Mouse (Mus musculus) c-Kit-positive CD71-positive TER-119-negative erythroid progenitor cells, embryonic 14.5 days (primary cell): ENCODE data around the gene Epb41l1.
"Not testable (repeated sequence)": the region's sequence is repeated elsewhere in the genome, so short reads cannot be mapped to it uniquely, and the experiment has no call there.

Source experiments
- DNase-seq: peaks from one replicate; pipeline ENCODE4 v3.0.0-alpha.2; 2013; ENCODE audit warnings: low read depth

Gene Epb41l1

DNA sequence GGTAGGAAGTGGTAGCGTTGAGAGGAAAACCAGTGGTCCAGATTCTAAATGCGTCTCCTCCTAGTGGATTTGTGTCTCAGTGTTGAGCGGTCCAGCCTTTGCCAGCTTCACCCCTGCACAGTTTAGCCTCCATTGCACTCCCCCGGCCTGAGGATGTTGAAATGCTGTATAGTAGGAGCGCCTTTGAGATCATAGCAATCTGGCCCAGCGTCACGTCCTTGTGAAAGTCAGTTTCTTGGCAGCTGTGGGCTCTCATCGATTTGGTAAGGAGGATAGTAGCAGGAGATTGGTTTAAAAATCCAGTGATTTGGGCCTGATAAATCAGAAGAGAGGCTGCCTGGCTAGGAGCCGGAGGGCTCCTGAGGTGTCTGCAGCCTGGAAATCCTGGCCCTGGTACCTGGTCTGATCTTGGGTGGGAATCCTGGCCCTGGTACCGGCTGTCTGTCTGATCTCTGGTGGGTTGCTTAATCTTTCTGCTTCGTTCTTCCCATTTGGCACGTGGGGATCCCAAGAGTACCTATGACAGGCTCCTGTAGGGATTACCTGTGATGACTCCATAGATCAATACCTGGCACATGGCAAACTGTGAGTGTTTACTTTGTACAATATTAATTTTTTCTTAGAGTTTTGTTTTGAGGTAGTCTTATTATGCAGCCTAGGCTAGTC, 65.5 kb downstream of the Epb41l1 start:
- DNase-seq = no peak

DNA sequence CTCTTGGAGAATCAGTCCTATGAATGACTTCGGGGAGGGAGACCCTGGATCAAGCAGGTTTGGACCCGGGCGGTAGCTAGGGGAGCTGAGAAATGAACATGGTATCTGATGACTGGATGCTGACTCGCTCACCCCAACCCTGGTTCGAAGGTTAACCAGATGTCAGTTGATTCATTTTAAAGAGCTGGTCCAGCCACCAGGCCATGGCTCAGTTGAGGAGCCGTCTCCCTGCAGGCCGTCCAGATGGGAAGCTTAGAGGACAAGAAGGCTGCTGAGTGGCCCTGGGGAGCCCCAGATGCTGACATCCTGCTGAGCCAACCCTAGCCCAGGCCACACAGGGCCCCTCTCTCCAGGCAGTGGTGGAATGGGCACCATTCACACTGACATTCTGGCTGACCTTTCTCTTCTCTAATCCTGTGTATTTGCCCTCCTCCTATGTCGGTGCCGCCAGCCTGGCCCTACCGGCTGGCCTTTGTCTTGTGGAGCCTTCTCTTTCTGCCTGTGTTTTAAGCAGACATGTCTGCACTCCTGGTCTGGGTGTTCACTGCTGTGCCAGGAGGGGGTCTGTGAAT, 67.0 kb downstream of the Epb41l1 start:
- no peak for DNase-seq

DNA sequence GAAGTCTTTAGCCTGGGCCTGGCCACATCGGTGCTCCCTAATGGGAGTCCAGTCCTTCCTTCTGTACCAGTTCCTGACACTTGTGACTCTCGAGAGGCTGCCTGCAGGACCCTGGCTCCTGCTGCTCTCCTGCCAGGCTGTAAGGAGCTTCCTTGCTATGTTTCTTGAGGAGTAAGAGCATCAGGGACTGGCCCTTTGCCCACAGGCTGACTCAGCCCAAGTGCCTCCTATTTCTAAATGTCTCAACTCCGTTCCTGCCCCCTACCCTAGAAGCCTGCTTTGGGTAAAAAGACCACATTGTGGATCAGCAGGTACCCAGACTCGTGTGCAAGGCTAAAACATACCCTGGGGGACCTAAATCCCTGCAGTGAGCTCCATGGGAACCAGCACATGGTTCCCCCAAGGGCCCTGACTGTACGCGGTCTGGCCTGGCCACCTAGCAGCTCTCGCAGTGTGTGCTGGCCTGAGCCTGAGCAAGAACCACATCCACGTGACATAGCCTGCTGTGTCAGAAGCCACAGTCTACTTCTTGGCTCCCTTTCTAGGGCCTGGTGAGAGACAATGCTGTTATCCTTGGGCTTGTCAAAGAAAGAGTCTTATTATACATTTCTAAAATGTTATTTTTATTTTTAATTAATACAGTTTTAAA, 67.6 kb downstream of the Epb41l1 start:
- no peak for DNase-seq

DNA sequence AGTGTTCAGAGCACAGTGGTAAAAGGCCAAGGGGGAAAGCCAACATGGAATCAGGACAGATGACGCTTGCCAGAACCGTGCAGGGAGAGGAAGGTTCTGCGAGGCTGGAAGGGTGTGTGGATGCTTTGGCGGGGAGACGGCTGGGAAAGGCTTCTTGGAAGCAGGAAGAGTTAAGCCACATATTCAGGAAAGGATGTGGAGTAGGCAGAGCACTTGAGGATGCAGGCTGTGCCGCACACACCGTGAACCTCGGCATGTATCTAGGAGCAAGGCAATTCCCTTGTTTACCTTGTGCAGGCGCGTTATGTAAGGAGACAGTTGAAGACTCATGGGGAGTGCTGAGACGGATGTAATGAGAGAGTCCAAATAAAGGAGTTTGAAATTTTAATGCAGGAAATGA, 69.5 kb downstream of the Epb41l1 start:
- DNase-seq = no peak

DNA sequence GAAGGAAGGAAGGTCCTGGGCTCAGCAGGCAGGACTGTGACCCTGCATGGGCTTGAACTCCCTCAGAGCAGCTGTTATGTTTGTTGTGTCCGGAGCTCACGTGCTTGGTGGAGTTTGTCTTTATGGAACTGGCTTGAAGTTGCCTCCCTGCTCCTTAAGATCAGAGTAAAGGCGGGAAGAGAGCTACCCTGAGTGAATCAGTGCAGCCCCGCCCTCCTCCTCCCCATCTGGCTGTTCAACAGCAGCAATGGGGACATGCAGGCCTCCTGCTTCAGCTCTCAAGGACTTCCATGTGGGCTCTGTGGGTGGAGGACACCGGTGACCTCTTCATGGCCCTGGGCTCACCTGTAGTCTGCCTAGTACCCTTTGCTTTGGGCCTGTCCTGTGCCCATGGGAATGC, 71.1 kb downstream of the Epb41l1 start:
- no peak for DNase-seq

DNA sequence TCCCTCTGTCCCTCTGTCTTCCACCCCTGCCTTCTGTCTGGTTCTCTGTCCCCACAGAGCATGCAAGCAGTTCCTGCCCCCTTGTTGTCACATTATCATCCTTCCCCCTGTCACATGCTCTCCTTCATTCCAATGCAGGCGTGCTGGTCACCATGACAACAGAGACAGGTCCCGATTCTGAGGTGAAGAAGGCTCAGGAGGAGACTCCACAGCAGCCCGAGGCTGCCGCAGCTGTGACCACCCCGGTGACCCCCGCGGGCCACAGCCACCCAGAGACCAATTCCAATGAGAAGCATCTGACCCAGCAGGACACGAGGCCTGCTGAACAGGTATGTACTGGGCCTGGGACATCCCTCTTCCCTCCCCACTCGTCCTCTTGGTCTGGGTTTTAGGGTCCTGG, 73.1 kb downstream of the Epb41l1 start:
- no peak for DNase-seq

DNA sequence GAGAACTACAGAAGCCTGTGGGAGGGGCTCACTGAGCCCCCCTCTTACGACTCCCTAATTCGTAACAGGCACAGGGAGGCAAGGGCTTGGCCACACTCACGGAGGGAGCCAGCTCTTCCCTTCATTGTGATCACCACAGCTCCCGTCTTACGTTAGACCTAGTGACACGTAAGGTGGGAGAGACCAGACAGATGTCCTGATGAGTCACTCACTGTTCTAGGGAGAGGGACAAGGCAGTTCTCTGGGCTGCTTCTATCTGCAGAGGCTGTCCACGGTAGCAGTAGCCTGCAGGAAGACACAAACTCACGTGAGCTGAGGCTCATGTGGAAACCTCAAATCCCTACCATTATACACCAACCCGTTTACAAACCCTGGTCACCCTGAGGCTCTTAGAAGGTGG, 73.8 kb downstream of the Epb41l1 start:
- DNase-seq = no peak

DNA sequence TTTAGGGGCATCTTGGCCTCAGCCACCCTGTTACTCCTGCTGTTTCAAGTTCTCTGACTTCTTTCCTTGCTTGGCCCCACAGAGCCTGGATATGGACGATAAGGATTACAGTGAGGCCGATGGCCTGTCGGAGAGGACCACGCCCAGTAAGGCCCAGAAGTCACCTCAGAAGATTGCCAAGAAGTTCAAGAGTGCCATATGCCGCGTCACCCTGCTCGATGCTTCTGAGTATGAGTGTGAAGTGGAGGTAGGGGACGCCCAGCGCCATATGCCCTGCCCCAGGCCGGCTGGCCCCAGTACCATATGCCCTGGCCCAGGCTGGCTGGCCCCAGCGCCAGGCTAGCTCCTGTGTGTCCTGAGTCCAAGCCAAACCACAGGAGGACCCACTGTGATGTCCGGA, 74.2 kb downstream of the Epb41l1 start:
- peak; percentile 50 for DNase-seq

DNA sequence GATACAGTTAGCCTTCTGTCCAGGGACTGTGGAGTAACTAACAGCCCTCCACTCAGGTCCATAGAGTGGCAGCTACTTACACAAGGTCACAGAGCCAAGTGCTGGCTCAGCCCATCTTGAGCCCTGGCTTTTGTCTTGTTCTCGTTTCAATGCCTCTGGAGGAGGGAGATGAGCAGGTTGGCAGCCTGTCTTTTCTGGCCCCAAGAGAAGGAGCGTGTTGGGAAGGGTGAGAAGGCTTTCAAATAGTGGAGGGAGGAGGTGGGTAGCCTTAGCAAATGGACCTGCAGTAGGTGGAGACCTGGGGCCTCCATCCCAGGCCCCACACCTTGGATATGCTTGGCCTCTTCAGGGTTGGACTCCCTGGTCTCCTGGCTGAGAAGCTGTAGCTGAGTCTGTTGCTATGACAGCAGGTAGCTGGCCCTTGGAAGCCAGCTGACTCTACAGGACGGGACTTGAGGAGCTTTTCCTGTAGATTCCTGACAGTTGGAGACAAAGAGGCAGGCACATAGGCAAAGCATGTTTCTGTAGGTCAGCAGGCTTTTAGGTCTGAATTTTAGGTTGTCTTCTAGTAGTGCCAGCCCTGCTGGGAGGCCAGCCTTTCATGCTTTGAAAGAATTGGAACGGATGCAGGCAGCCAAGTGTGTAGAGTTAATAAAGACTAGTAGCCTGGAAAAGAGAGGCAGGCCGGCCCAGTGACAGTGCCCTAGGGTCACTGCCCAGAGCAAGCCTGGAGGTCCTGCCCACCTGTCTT, 76.3 kb downstream of the Epb41l1 start:
- DNase-seq = no peak

DNA sequence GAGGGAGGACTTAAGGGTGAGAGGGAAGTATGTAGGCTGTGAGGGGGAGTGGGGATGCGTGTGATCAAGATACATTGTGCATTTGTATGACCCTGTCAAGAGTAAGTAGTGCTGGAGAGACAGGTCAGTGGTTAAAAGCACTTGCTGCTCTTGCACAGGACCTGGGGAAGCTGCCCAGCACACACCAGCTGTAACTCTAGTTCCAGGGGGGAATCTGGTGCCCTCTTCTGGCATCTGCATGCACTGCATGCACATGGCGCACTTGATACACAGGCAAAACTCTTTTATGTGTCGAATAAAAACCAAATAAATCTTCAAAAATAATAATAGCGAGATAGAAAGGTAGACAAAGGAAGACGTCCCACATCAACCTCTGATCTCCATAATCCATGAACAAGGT, 77.2 kb downstream of the Epb41l1 start:
- no peak for DNase-seq

DNA sequence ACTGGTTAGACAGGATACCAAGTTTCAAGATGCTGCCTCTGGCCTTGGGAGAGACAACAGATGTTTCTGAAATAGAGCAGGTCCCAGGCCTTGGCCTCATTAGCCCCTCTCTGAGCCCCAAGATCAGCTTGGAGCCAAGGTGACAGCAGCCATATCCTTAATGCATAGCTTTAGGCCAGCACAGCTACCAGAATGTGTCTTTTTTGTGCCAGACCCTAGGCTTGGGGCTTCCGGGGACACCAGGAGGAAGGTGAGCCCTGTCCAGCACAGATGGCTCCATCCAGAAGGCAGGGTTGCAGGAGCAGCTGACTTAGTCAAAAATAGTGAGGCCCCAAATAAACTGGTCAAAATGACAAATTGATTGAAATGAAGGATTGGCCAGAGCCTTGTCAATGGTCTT, 80.3 kb downstream of the Epb41l1 start:
- no peak for DNase-seq

DNA sequence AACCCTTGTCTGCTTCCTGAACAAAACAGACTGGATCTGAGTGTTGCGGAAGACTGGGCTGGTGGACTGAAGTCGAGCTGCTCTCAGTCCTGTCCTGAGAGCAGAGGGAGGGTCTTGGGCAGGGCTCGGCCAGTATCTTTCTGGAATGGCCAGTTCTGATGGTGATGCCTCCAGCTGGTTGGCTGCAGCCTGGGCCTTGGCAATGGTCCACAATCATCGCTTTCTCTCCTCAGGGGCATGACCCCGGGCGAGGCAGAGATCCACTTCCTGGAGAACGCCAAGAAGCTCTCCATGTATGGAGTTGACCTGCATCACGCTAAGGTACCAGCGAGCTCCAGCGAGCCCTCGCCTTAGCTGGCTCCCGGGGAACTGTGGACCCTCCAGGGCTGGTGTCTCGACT, 84.8 kb downstream of the Epb41l1 start:
- no peak for DNase-seq

DNA sequence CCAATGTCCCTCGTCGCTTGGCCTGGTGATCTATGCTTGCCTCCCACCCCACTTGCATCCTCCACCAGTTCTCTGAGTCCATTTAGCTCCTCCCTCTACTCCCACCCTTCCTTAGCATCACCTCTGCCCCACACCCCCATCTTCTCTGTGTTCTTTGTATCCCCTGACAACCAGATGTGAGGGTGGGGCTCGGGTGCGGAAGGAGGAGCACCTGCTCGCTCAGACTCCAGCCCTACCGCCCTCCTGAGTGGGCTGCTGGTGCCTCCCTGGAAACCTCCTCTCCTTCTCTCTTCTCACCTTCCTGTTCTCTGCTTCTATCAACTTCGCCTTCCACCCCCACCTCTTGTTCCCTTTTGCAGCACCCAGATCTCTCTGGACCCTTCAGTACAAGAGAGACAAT, 91.3 kb downstream of the Epb41l1 start:
- no peak for DNase-seq

DNA sequence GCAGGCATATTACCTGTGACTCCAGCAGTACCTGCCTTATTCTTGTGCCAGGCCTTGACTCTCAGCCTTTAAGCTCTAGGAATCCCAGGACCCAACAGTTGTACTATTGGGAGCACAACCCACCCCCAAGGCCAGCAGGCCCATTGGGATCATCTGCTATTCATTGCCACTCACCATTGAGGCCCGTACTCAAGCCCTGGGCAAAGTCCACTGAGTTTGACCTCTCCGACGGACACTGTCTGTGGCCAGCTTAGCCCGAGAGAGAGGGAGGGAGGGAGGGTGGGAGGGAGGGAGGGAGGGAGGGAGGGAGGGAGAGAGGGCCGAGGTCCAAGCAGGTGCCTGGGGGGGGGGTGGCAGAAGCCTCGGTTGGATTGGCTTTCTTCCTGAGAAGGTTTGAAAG, 91.9 kb downstream of the Epb41l1 start:
- DNase-seq = no peak

DNA sequence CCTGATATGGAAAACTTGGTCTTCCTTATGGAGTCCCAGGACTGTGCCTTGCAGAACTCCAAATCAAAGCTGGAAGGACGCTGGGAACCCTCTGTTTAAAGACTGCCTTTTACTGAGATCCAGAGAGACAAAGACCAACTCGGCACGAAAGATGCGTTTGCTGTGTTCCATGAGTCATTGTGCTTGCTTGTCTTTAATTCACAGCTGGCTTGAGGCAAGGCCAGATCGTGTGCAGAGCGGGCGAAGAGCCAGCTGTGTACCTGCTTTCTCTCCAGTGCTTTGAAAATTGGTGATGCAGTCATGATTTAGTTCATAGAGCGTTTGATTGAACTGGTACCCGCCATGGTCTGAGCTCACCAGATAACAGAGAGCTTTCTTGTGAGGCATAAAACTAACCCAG, 94.4 kb downstream of the Epb41l1 start:
- no peak for DNase-seq

DNA sequence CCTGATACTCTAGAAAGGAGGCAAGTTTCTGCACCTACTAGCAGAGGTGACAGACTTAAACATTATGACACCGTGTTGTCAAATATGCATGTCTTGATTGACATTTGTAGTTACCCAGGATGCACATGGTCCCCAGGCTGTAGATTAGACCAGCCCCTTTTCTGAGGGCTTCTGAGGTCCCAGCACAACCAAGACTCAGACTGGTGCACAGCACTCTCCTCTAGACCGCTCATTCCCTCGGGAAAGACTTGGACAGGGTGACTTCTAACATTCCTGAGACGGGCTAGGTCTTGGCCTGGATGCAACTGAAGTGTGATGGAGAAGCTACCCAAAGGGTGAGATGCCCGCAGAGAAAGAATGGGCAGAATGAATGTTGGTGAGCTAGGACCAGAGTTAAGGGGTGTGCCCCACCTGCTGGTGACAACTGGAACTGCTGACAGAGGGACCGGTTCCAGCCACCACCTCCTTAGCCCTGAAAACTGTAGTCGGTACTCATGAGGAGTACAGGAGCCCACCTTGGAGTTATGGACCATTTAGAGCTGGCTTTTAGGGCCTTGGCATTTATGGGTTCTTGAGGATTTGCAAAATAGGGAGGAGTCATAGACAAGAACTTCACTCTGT, 95.0 kb downstream of the Epb41l1 start:
- peak; percentile 25 for DNase-seq

DNA sequence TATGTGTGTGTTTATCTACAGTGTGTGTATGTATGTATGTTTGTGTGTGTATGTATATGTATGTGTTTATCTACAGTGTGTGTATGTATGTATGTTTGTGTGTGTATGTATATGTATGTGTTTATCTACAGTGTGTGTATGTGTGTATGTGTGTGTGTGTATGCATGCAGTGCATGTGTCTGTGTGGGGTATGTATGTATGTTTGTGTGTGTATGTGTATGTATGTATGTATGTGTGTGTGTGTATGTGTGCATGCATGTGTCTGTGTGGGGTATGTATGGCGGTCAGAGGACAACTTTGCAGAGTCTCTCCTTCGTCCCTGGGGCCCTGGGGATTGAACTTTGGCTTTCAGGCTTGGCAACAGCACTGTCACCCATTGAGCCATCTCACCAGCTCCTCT, 96.0 kb downstream of the Epb41l1 start:
- DNase-seq = not testable (repeated sequence)

DNA sequence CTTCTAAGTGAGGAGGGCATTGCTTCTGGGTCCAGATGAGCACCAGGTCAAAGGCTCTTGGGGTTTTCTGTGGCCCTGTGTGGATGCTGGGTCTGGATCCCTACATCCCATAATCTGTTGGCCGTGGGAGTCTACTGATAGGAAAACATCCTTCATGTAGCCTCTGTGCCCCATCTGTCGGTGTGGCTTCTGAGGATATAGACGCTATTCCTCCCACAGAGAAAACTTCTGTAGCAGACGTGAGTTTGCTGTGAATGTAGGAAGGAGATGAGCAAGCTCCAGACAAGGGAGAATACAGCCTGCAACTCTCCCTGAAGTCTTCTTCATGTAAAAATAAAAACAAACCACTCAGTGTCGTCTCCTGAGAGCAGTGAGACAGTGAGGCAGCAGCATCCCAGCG, 97.6 kb downstream of the Epb41l1 start:
- DNase-seq = no peak

DNA sequence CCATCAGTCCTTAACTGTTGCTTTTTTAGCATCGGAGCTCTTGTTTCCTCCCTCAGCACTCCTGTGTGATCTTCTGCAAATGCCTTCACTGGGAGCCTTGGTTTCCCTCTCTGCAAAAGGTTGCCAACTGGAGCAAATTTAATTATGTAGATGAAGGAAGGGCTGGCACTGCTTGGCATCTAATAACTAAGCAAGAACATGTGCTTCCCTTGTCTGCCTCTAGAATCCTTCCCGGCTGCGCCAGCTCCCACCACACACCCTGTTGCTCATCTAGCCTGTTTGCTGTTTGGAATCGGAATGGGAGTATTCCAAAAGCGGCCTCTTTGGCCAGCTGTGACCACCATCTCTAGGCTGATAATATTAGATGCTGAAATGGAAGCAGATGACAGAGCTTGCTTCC, 98.9 kb downstream of the Epb41l1 start:
- DNase-seq = no peak

DNA sequence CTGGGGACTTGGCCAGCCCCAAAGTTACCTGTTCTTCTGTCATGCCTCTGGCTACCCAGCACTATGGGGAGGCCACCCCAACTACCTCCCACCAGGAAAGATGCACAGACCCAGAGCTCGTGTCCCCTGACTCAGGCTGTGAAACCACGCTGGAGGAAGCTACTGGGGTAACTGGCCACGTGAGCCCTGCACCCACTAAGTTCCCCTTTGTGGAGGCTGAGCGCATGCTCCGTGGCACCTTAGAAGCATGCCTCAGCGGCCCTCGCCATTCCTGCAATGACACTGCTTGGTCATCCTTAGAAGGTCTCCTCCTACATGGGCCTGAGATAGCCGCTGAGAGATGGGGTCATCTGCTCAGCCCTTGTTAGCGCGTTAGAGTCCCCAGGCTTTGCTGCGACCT, 102.3 kb downstream of the Epb41l1 start:
- no peak for DNase-seq

DNA sequence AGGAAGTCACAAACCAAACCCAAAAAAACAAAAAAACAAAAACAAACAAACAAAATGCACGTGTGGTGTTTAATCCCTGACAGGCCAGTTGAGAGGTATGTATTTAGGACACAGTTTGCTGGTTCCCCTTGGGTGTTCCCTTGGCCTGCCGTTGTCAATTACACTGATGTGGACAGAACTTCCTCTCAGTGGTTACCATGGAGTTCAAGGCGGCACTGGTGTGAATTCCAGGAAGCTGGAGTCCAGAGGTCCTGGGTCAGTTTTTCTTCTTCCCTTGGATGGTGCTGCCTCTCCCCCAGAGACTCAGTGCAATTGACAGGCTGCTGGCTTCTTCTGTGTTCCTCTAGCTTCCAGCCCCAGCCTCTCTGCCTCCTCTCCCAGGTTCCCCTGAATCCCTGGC, 103.4 kb downstream of the Epb41l1 start:
- no peak for DNase-seq

DNA sequence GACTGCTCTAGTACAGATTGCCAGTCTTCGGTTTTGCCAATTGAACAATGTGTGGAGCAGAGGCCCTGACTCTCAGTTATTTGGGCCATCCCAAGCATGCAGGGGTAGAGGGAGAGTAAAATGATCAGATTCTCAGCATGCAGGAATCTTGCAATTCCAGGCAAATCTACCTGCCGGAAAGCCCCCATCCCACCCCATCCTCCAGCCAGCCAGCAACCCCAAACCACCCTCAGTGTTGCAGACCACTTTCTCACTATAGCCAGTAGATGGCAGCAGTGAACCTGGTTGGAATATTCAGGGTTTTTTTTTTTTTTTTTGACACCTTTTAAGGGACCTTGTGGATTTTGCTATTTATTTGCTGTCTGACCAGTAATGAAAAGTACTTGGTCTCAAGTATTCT, 109.0 kb downstream of the Epb41l1 start:
- peak; percentile 34 for DNase-seq

DNA sequence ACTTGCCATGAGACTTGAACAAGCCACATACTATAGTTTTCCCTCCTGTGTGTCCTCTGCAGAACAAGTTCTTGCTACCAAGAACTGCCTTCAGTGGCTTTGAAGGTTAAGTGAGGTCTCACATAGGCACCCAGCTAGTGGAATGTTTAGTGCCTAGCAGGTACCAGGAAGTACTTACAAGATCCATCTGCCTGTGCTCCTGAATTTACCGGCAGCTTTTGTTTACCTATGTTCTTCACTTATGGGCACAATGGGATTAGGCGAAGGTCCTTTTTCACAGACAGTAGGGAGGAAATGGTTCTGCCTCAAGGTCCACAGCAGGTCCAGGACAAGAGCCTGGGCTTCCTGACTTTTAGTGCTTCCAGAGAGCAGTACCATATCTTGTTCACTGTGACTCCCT, 112.5 kb downstream of the Epb41l1 start:
- DNase-seq = no peak
